Mouse (Mus musculus): ENCODE data around the gene 4930415O20Rik. TPM values are rescaled to one million over a fixed set of nuclear protein-coding genes. Genes with fewer than 3 reads are reported as not detected.

The 4930415O20Rik gene
- polyA plus RNA-seq, 1 experiment from 2014 or later, result 0.53 TPM

DNA sequence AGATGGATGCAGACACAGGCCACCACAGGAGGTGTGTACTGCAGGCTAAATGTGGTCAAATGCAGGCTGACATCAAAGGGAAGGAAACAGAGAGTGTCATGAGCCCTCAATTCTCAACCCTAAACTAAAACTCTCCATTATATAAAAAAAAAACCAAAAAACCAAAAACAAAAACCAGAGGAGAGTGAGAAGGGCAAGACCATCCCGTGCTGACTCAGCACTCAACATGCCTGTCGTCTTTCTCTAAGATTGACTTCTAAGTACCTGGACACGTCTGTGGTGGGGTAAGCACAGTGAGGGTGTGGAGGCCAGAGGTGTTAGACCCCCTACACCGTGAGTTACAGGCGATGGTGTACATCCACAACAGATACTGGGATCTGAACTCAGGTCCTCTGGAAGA, 24.0 kb upstream of the 4930415O20Rik start:
- WGBS, result 90% methylated on average over 5 of the region's 5 CpGs
- Histone ChIP-seq H3K27me3 (ENCODE audit: control insufficient read depth, insufficient read depth, low read length) (no peaks in the 10 kb centered on the region), H3K9me3 (ENCODE audit: control insufficient read depth, low read length) (no peaks in the 10 kb centered on the region), H3K4me1 (ENCODE audit: control insufficient read depth in 2 of 2, insufficient read depth in 2 of 2, low read length in 2 of 2) (no peaks in the 10 kb centered on the region), H3K27ac (replicated peaks in 1 of 2; ENCODE audit: control insufficient read depth in 1 of 2, insufficient read depth in 1 of 2, low read depth in 2 of 2, low read length in 2 of 2) (no peak overlapping the region), H3K36me3 (ENCODE audit: control insufficient read depth, insufficient read depth, low read length) (peaks cover 97% of the 10 kb centered on the region), H3K4me2 (ENCODE audit: low read length) (no peak overlapping the region), H3K9ac (ENCODE audit: low read length) (no peak overlapping the region), H3K4me3 (ENCODE audit: control insufficient read depth in 1 of 2, insufficient read depth in 1 of 2, low read depth in 1 of 2, low read length in 2 of 2) (no peak overlapping the region)
- ATAC-seq (ENCODE audit: insufficient number of reproducible peaks, insufficient read depth, low FRiP score, low read depth), result no peak

DNA sequence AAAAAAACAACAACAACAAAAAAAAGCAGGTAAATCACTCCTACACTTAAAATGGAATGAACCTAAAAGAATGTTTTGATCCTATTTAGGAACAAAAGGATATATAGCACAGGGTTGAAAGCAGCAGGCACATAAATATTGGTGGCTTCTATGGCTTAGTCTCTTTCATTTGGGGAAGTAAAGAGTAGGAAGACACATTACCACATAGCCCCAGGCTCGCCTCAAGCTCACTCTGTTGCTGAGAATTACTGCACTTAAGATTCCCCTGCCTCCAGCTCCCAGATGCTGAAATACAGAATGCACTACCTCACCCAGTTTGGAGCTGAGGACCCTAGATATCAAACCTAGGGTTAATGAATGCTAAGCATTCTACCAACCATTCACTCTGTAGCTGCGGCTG, 18.0 kb upstream of the 4930415O20Rik start:
- H3K36me3 ChIP-seq (ENCODE audit: control insufficient read depth, insufficient read depth, low read length), result peaks cover 95% of the 10 kb centered on the region
- no peak overlapping the region for H3K4me2 ChIP-seq (ENCODE audit: low read length)
- no peak overlapping the region for H3K27ac ChIP-seq (replicated peaks in 1 of 2; ENCODE audit: control insufficient read depth in 1 of 2, insufficient read depth in 1 of 2, low read depth in 2 of 2, low read length in 2 of 2)
- no peaks in the 10 kb centered on the region for H3K4me1 ChIP-seq (ENCODE audit: control insufficient read depth in 2 of 2, insufficient read depth in 2 of 2, low read length in 2 of 2)
- WGBS, result 87% methylated on average over 2 of the region's 2 CpGs
- no peaks in the 10 kb centered on the region for H3K9me3 ChIP-seq (ENCODE audit: control insufficient read depth, low read length)
- H3K4me3 ChIP-seq (ENCODE audit: control insufficient read depth in 1 of 2, insufficient read depth in 1 of 2, low read depth in 1 of 2, low read length in 2 of 2), result no peak overlapping the region
- no peak overlapping the region for H3K9ac ChIP-seq (ENCODE audit: low read length)
- H3K27me3 ChIP-seq (ENCODE audit: control insufficient read depth, insufficient read depth, low read length), result no peaks in the 10 kb centered on the region
- no peak for ATAC-seq (ENCODE audit: insufficient number of reproducible peaks, insufficient read depth, low FRiP score, low read depth)

- no peaks in the 10 kb centered on the region for H3K9me3 ChIP-seq (ENCODE audit: control insufficient read depth, low read length)
- no peak overlapping the region for H3K4me3 ChIP-seq (ENCODE audit: control insufficient read depth in 1 of 2, insufficient read depth in 1 of 2, low read depth in 1 of 2, low read length in 2 of 2)
- H3K27me3 ChIP-seq (ENCODE audit: control insufficient read depth, insufficient read depth, low read length), result no peaks in the 10 kb centered on the region
- ATAC-seq (ENCODE audit: insufficient number of reproducible peaks, insufficient read depth, low FRiP score, low read depth), result no peak
- WGBS, result 86% methylated on average over 4 of the region's 4 CpGs
- H3K4me1 ChIP-seq (ENCODE audit: control insufficient read depth in 2 of 2, insufficient read depth in 2 of 2, low read length in 2 of 2), result no peaks in the 10 kb centered on the region
- peaks cover 91% of the 10 kb centered on the region for H3K36me3 ChIP-seq (ENCODE audit: control insufficient read depth, insufficient read depth, low read length)
- no peak overlapping the region for H3K4me2 ChIP-seq (ENCODE audit: low read length)
- no peak overlapping the region for H3K27ac ChIP-seq (replicated peaks in 1 of 2; ENCODE audit: control insufficient read depth in 1 of 2, insufficient read depth in 1 of 2, low read depth in 2 of 2, low read length in 2 of 2)
- H3K9ac ChIP-seq (ENCODE audit: low read length), result no peak overlapping the region
These were observed 14.9 kb upstream of the 4930415O20Rik start for GRCm38 (mm10) chr15:98555881-98556280.

DNA sequence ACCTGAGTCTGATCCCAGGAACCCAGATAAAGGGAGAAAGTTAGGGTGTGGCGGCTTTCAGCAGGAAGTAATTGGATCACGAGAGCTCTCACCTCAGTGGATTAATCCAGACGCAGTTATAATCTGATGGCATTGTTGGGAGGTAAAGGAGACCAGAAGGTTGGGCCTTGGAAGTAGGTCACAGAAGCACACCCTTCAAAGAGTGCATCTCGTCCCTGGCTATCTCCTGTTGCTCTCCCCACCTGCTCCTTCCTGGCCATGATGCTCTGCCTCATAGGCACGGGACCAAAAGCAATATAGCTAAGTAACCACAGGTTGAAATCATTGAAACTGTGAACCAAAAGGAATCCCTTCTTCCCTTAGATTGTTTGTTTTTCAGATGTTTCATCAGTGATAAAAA, 13.6 kb upstream of the 4930415O20Rik start:
- 88% methylated on average over 5 of the region's 5 CpGs for WGBS
- Histone ChIP-seq H3K36me3 (ENCODE audit: control insufficient read depth, insufficient read depth, low read length) (peaks cover 88% of the 10 kb centered on the region), H3K9ac (ENCODE audit: low read length) (no peak overlapping the region), H3K4me3 (ENCODE audit: control insufficient read depth in 1 of 2, insufficient read depth in 1 of 2, low read depth in 1 of 2, low read length in 2 of 2) (no peak overlapping the region), H3K27ac (replicated peaks in 1 of 2; ENCODE audit: control insufficient read depth in 1 of 2, insufficient read depth in 1 of 2, low read depth in 2 of 2, low read length in 2 of 2) (no peak overlapping the region), H3K4me1 (ENCODE audit: control insufficient read depth in 2 of 2, insufficient read depth in 2 of 2, low read length in 2 of 2) (peaks cover 0 to 3% of the 10 kb centered on the region in 2 experiments; a peak in 1 of 4 replicates), H3K9me3 (ENCODE audit: control insufficient read depth, low read length) (no peaks in the 10 kb centered on the region), H3K27me3 (ENCODE audit: control insufficient read depth, insufficient read depth, low read length) (no peaks in the 10 kb centered on the region), H3K4me2 (ENCODE audit: low read length) (no peak overlapping the region)
- no peak for ATAC-seq (ENCODE audit: insufficient number of reproducible peaks, insufficient read depth, low FRiP score, low read depth)

GRCm38 (mm10) chr15:98566973-98567277, 3.9 kb upstream of the 4930415O20Rik start:
- peaks cover 34% of the 10 kb centered on the region for H3K36me3 ChIP-seq (ENCODE audit: control insufficient read depth, insufficient read depth, low read length)
- no peaks in the 10 kb centered on the region for H3K27me3 ChIP-seq (ENCODE audit: control insufficient read depth, insufficient read depth, low read length)
- H3K9me3 ChIP-seq (ENCODE audit: control insufficient read depth, low read length), result no peaks in the 10 kb centered on the region
- H3K4me1 ChIP-seq (ENCODE audit: control insufficient read depth in 2 of 2, insufficient read depth in 2 of 2, low read length in 2 of 2), result peaks cover 9 to 26% of the 10 kb centered on the region in 2 experiments
- peak overlapping the region; percentile 98 for H3K27ac ChIP-seq (replicated peaks in 1 of 2; ENCODE audit: control insufficient read depth in 1 of 2, insufficient read depth in 1 of 2, low read depth in 2 of 2, low read length in 2 of 2)
- WGBS, result 1% methylated on average over 15 of the region's 15 CpGs
- peak overlapping the region; percentile 94 for H3K4me2 ChIP-seq (ENCODE audit: low read length)
- H3K4me3 ChIP-seq (ENCODE audit: control insufficient read depth in 1 of 2, insufficient read depth in 1 of 2, low read depth in 1 of 2, low read length in 2 of 2), result peak overlapping the region; percentile 93 to 94
- ATAC-seq (ENCODE audit: insufficient number of reproducible peaks, insufficient read depth, low FRiP score, low read depth), result no peak
- H3K9ac ChIP-seq (ENCODE audit: low read length), result peak overlapping the region; percentile 93

DNA sequence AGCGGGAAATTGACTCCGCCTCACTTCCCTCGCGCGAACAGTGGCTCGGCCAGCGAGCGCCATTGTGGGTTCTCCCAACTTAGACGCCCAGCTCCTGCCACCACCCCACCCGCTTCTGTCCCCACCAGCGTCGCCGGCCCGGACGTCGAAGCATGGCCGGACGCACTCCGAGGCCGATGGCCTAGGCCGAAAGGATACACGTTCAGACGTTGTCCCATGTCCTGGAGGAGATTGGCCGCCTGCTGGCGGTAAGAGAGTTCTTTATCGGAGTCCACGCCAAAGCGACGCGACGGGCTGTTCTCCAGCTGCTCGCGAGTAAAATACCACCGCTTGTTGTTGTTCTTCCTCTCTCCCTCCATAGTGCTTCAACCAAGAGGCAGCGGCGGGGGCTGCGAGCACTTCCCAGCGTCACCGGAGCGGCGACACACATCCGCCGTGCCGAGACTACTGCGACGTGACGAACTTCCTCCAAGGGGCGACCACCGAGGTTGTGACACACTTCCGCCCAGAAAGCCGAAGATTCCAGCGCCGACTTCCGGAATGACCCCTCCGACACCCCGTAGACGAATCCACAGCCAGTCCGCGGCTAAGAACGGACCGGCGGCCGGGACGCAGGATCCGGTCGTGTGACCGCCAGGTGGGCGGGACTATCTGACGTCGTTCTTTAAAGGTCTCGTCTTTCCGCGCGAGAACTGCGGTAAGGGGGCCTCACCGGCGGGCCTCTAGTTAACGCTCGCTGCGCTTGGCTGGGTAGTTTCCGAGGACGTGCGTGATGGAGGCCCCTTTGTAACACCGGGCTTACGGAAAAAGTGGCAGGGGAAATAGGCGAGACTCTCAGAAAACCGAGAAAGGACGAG, 3.3 kb upstream of the 4930415O20Rik start:
- Histone ChIP-seq H3K4me2 (ENCODE audit: low read length) (peak overlapping the region; percentile 94), H3K4me3 (ENCODE audit: control insufficient read depth in 1 of 2, insufficient read depth in 1 of 2, low read depth in 1 of 2, low read length in 2 of 2) (peak overlapping the region; percentile 93 to 94), H3K27me3 (ENCODE audit: control insufficient read depth, insufficient read depth, low read length) (no peaks in the 10 kb centered on the region), H3K27ac (replicated peaks in 1 of 2; ENCODE audit: control insufficient read depth in 1 of 2, insufficient read depth in 1 of 2, low read depth in 2 of 2, low read length in 2 of 2) (peak overlapping the region; percentile 98), H3K36me3 (ENCODE audit: control insufficient read depth, insufficient read depth, low read length) (peaks cover 30% of the 10 kb centered on the region), H3K4me1 (ENCODE audit: control insufficient read depth in 2 of 2, insufficient read depth in 2 of 2, low read length in 2 of 2) (peaks cover 9 to 24% of the 10 kb centered on the region in 2 experiments), H3K9me3 (ENCODE audit: control insufficient read depth, low read length) (no peaks in the 10 kb centered on the region), H3K9ac (ENCODE audit: low read length) (peak overlapping the region; percentile 97)
- peak; percentile 93 for ATAC-seq (ENCODE audit: insufficient number of reproducible peaks, insufficient read depth, low FRiP score, low read depth)
- WGBS, result under 1% methylated on average over 87 of the region's 88 CpGs

- WGBS, result 7% methylated on average over 22 of the region's 22 CpGs
- Histone ChIP-seq H3K27me3 (ENCODE audit: control insufficient read depth, insufficient read depth, low read length) (no peaks in the 10 kb centered on the region), H3K36me3 (ENCODE audit: control insufficient read depth, insufficient read depth, low read length) (peaks cover 21% of the 10 kb centered on the region), H3K4me3 (ENCODE audit: control insufficient read depth in 1 of 2, insufficient read depth in 1 of 2, low read depth in 1 of 2, low read length in 2 of 2) (peak overlapping the region; percentile 69 to 94), H3K9me3 (ENCODE audit: control insufficient read depth, low read length) (no peaks in the 10 kb centered on the region), H3K4me2 (ENCODE audit: low read length) (peak overlapping the region; percentile 71), H3K27ac (replicated peaks in 1 of 2; ENCODE audit: control insufficient read depth in 1 of 2, insufficient read depth in 1 of 2, low read depth in 2 of 2, low read length in 2 of 2) (peak overlapping the region; percentile 92 to 97), H3K4me1 (ENCODE audit: control insufficient read depth in 2 of 2, insufficient read depth in 2 of 2, low read length in 2 of 2) (peaks cover 9 to 24% of the 10 kb centered on the region in 2 experiments), H3K9ac (ENCODE audit: low read length) (peak overlapping the region; percentile 97)
- no peak for ATAC-seq (ENCODE audit: insufficient number of reproducible peaks, insufficient read depth, low FRiP score, low read depth)
These were observed 2.4 kb upstream of the 4930415O20Rik start for GRCm38 (mm10) chr15:98568256-98569033.

All from heart, embryonic 14.5 days (tissue).